Mouse (Mus musculus): ENCODE data around the gene Usp19. TPM values are rescaled to one million over a fixed set of nuclear protein-coding genes. Genes with fewer than 3 reads are reported as not detected.

Usp19 gene
- total RNA-seq, 2 experiments from 2014 or later = 140 to 165 TPM

DNA sequence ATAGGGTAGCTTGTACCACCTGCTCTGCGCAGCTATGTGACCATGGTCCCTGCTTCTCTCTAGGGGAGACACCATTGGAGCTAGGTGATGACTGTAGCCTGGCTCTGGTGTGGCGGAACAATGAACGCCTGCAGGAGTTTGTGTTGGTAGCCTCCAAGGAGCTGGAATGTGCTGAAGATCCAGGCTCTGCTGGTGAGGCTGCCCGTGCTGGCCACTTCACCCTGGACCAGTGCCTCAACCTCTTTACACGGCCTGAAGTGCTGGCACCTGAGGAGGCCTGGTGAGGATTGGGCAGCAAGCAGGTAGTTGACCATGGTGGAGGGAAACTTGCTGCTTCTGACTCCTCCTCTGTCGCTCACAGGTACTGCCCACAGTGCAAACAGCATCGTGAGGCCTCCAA, 8.8 kb downstream of the Usp19 start:
- DNase-seq = no peak

- no peak for DNase-seq
These were observed 9.5 kb downstream of the Usp19 start for GRCm38 (mm10) chr9:108499943-108500342.

DNA sequence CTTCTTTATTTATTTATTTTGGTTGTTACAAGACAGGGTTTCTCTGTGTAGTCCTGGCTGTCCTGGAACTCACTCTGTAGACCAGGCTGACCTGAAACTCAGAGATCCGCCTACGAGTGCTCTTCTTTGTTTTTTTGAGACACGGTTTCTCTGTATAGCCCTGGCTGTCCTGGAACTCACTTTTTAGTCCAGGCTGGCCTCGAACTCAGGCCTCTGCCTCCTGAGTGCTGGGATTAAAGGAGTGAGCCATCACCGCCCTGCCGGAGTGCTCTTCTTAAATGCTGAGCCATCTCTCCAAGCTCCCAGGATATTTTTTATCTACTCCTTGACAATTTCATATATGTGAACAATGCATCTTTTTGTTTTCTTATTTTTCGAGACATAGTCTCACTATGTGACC, 16.5 kb downstream of the Usp19 start:
- DNase-seq = no peak

GRCm38 (mm10) chr9:108507619-108508434, 17.4 kb downstream of the Usp19 start, which contains the start of gene Qars:
Gene Qars, plus strand, starts transcription at chr9:108507706.
- peak; percentile 89 to 91 for DNase-seq

DNA sequence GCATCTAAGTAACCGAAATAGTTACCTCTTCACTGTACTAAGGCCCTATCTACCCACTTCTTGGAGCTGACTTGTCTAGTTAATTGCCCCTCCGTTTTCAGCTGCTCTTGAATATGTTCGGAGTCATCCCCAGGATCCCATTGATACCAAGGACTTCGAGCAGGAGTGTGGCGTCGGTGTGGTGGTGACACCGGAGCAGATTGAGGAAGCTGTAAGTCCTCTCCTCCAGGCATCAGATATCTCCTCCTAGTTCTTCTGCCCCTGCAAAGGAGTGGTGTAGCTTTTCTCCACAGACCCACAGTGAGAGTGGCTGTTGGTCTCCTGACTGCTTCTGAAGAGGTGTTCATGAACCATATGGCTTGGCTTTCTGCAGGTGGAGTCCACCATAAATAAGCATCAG, 18.4 kb downstream of the Usp19 start:
- DNase-seq = no peak

GRCm38 (mm10) chr9:108516380-108517251, 26.2 kb downstream of the Usp19 start, which contains the start of gene Qrich1:
Gene Qrich1, plus strand, starts transcription at chr9:108516806.
- DNase-seq = peak; percentile 96 to 97

GRCm38 (mm10) chr9:108517253-108517930, 27.0 kb downstream of the Usp19 start:
- peak; percentile 82 to 83 for DNase-seq

DNA sequence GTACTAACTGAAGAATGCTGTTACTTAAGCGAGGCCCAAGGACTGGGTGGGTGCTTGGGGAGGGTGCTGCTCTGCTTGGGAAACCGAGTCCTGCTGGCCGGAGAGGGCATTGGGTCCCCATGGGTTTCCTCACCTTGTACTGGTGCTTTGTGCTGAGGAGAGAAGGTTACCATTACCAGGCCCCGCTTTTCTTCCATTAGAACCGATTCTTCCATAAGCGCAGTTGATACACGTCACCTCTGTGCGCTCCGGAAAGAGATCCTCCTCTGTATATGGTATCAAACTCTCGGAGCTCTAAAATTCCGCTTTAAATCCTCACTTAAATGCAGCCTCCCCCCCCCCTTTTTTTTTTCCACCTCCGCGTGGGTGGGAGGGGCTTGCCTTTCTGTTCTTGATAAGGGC, 27.5 kb downstream of the Usp19 start:
- no peak for DNase-seq

DNA sequence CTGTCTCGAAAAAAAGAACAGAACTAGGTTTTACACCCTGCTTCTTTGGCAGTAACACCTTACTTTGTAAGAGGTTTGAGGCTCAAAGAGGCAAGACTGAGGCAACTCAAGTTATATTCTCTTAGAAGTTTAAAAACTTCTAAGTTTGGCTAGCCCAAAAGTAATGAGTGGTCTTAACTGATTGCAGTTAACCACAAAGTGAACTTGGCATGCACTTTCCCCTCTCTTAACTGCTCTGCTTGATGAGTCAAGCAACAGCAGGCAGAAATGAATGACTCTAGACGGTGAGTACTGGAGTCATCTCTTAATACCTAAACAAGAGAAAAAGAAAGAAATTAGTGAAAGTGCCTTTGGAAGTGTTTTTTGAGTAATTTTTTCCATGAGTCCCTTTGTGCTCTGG, 31.2 kb downstream of the Usp19 start:
- no peak for DNase-seq

DNA sequence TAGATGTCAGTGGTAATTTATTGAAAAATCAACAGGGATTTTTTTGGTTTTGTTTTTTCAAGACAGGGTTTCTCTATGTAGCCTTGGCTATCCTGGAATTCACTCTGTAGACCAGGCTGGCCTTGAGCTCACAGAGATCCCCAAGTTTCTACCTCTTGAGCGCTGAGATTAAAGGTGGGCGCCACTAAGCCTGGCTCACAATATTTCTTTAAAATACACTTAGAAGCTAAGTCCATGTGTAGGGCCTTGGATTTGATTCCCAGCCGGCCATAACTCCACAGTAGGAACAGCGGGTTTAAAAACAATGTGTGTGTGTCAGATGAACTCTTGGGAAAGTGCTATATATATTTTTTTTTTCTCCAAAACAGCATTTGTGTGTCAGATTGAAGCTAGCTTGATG, 32.9 kb downstream of the Usp19 start:
- DNase-seq = no peak

- no peak for DNase-seq
These were observed 35.0 kb downstream of the Usp19 start for GRCm38 (mm10) chr9:108525400-108525799.

GRCm38 (mm10) chr9:108530954-108531353, 40.6 kb downstream of the Usp19 start:
- no peak for DNase-seq

DNA sequence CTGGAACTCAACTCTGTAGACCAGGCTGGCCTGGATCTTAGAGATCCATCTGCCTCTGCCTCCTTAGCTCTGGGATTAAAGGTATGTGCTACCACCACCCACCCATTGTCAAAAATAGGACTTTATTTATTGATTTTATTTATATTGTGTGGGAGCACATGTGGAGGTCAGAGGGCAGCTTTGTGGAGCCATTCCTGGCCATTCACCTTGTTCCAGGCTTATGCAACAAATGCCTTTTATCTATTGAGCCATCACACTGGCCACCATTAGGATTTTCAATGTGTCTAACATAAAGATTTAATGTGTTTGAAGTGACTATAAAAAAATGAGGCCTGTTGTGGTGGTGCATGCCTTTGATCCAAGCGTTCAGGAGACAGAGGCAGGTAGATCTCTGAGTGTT, 41.1 kb downstream of the Usp19 start:
- no peak for DNase-seq

DNA sequence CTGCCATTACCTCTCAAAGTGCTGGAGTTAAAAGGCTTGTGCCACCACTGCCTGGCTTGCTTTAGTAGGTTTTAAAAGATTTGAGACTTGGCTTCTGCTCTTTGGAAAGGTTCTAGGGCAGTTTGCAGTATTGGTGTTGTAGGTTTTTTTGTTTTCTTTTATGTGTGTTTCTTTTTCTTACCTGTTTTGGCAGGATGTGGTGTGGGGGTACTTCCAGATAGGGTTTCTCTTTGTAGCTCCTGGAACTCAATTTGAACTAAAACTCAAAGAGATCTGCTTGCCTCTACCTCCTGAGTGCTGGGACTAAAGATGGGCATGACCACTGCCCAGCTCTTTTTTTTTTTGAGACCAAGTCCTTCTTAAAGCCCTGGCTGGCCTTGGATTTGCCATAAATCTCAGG, 50.4 kb downstream of the Usp19 start:
- DNase-seq = no peak

- DNase-seq = no peak
These were observed 55.6 kb downstream of the Usp19 start for GRCm38 (mm10) chr9:108545986-108546385.

DNA sequence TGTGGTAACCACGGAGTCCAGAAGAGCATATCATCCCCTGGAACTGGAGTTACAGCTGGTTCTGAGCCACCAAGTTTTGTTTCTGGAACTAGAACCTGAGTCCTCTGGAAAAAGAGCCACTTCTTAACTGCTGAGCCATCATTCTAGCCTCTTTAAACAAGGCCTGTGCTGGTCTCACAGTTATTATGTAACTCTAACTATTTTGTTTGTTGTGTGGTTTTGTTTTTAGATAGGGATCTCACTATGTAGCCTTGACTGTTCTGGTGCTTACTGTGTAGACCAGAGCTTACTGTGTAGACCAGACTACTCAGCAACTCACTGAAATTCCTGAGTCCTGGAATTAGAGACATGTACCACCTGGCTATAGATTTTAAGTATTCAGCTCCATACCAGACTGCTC, 56.5 kb downstream of the Usp19 start:
- DNase-seq = no peak

Other genes starting within 250 kb of the Usp19 start
- gene Dag1, start 226.6 kb upstream of the Usp19 start, total RNA-seq (2021) = 10 to 100 TPM; 77.8 to 82.4 TPM
- 100 to 1,000 TPM in 1 of 2 experiments, 10 to 100 TPM in 1; 96.7 to 118 TPM for gene Nicn1, start 200.2 kb upstream of the Usp19 start, total RNA-seq (2021)
- gene Amt, start 193.7 kb upstream of the Usp19 start, total RNA-seq (2021) = 10 to 100 TPM; 34.9 to 36.2 TPM
- gene Rhoa, start 184.5 kb upstream of the Usp19 start, total RNA-seq (2021) = 100 to 1,000 TPM; 169 to 173 TPM
- 10 to 100 TPM; 29.1 to 30.0 TPM for gene Tcta, start 184.4 kb upstream of the Usp19 start, total RNA-seq (2021)
- gene Gpx1, start 151.7 kb upstream of the Usp19 start, total RNA-seq (2021) = 10 to 100 TPM; 61.2 to 62.8 TPM
- 100 to 1,000 TPM; 107 to 110 TPM for gene Usp4, start 142.7 kb upstream of the Usp19 start, total RNA-seq (2021)
- 1 to 10 TPM; 2.6 to 2.9 TPM for gene 1700102P08Rik, start 97.8 kb upstream of the Usp19 start, total RNA-seq (2021)
- under 1 TPM in 1 of 2 experiments, not detected in 1; 0.18 TPM for gene Ccdc36, start 62.1 kb upstream of the Usp19 start, total RNA-seq (2021)
- not detected for gene BC048562, start 54.1 kb upstream of the Usp19 start, total RNA-seq (2021)
- 10 to 100 TPM; 32.0 to 37.2 TPM for gene Ccdc71, start 30.1 kb upstream of the Usp19 start, total RNA-seq (2021)
- 10 to 100 TPM; 16.6 to 18.1 TPM for gene Klhdc8b, start 29.0 kb upstream of the Usp19 start, total RNA-seq (2021)
- 10 to 100 TPM; 25.1 to 34.4 TPM for gene Lamb2, start 10.9 kb upstream of the Usp19 start, total RNA-seq (2021)
- gene Qars, start 17.1 kb downstream of the Usp19 start, total RNA-seq (2021) = 10 to 100 TPM; 72.1 to 88.7 TPM
- 100 to 1,000 TPM; 139 to 141 TPM for gene Qrich1, start 26.2 kb downstream of the Usp19 start, total RNA-seq (2021)
- 10 to 100 TPM; 63.4 to 68.4 TPM for gene Impdh2, start 69.7 kb downstream of the Usp19 start, total RNA-seq (2021)
- 10 to 100 TPM; 52.6 to 66.3 TPM for gene Ndufaf3, start 76.8 kb downstream of the Usp19 start, total RNA-seq (2021)
- 100 to 1,000 TPM in 1 of 2 experiments, 10 to 100 TPM in 1; 98.7 to 109 TPM for gene Dalrd3, start 79.3 kb downstream of the Usp19 start, total RNA-seq (2021)
- 100 to 1,000 TPM; 106 to 107 TPM for gene Wdr6, start 88.1 kb downstream of the Usp19 start, total RNA-seq (2021)
- gene P4htm, start 107.1 kb downstream of the Usp19 start, total RNA-seq (2021) = 10 to 100 TPM; 93.1 to 93.2 TPM
- gene Arih2, start 158.8 kb downstream of the Usp19 start, total RNA-seq (2021) = 10 to 100 TPM; 50.7 to 54.2 TPM
- gene Slc25a20, start 171.5 kb downstream of the Usp19 start, total RNA-seq (2021) = 10 to 100 TPM; 15.7 to 17.5 TPM
- gene Prkar2a, start 198.7 kb downstream of the Usp19 start, total RNA-seq (2021) = 10 to 100 TPM; 41.4 to 48.1 TPM

All from layer of hippocampus, postnatal 36 days (tissue).